Mouse (Mus musculus): ENCODE measurements around the gene Kpna6. TPM values are rescaled to one million over a fixed set of nuclear protein-coding genes. Genes with fewer than 3 reads are reported as not detected.
"Not testable (repeated sequence)": the region's sequence is repeated elsewhere in the genome, so short reads cannot be mapped to it uniquely, and the experiment has no call there.

The Kpna6 gene
- total and polyA plus RNA-seq, 2 experiments = 15.1 to 17.4 TPM

DNA sequence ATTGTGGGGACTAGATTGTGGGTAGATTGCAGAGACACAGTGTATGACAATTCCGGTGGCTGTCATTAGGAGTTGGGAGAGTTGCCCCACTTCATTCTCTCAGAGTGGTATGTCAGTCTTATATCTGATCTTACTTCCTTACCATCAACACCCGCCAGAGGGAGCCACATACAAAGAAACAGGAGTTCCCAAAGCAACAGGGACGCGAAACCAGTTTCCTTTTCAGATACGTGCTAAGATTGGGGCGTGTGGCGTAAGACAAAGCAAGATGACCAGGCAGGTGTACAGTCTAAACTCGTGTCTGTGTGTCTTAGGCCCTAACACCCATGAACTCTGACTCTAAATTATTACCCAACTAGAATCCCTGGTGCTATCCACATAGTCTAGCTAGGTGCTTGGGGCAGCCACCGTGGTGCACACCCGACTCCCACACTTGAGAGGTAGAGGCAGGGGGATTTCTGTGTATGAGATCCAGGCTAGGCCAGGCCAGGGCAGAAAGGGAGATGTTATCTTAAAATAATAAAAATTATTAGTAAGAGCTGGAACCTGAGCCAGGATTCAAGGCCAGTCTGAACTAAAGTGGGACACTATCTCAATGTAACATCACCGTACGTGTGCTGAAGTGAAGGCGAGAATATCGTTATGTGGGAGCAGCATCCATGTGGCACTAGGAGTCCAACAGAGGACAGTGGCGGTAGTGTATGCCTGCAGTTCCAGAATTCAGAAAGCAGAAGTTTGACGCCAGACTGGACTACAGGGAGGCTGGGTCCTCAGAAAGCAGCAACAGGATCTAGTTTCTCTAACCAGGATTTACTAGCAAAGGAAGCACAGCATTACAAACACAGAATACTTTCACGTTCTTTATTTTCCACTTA is 29.2 kb upstream of the Kpna6 start:
- H3K79me2 ChIP-seq (ENCODE audit: control insufficient read depth, insufficient read depth, low read length) = no peaks in the 10 kb centered on the region
- no peak overlapping the region for H3K27ac ChIP-seq (replicated peaks; ENCODE audit: insufficient read depth, low read depth, low read length)
- no peak overlapping the region for H3K4me3 ChIP-seq (ENCODE audit: insufficient read depth, low read depth, low read length)
- WGBS = 50% methylated on average over 17 of the region's 17 CpGs
- no peaks in the 10 kb centered on the region for H3K4me1 ChIP-seq (ENCODE audit: control insufficient read depth, insufficient read depth, low read length)
- TF ChIP-seq CTCF (IDR thresholded peaks at IDR 0.05; ENCODE audit: low read depth, low read length) (peak; percentile 48), POLR2A (IDR thresholded peaks at IDR 0.05; ENCODE audit: extremely low read depth, insufficient read depth, low read length) (no peak)
- no peaks in the 10 kb centered on the region for H3K27me3 ChIP-seq (ENCODE audit: control insufficient read depth, insufficient read depth, low read length)
- H3K9ac ChIP-seq (ENCODE audit: low read depth, low read length) = no peak overlapping the region
- peak; percentile 61 for DNase-seq (ENCODE audit: extremely low read depth, low read depth, low spot score)
- peaks cover 3% of the 10 kb centered on the region; the same call in 1 of the 2 replicates for H3K36me3 ChIP-seq (ENCODE audit: control insufficient read depth, insufficient read depth, low read length)

DNA sequence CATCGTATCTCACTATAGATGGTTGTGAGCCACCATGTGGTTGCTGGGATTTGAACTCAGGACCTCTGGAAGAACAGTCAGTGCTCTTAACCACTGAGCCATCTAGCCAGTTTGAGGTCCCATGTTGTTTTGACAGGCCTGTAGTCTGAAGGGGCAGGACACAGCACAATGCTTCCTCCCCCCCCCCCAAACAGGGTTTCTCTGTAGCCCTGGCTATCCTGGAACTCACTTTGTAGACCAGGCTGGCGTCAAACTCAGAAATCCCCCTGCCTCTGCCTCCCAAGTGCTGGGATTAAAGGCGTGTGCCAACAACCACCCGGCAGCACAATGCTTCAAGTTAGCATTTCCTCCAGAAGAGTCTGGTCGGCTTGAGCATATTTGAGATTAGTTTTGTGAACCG is 28.1 kb upstream of the Kpna6 start:
- not testable (repeated sequence) for H3K4me1 ChIP-seq (ENCODE audit: control insufficient read depth, insufficient read depth, low read length); H3K9ac ChIP-seq (ENCODE audit: low read depth, low read length); DNase-seq (ENCODE audit: extremely low read depth, low read depth, low spot score); H3K4me3 ChIP-seq (ENCODE audit: insufficient read depth, low read depth, low read length); H3K79me2 ChIP-seq (ENCODE audit: control insufficient read depth, insufficient read depth, low read length); H3K27ac ChIP-seq (replicated peaks; ENCODE audit: insufficient read depth, low read depth, low read length); H3K36me3 ChIP-seq (ENCODE audit: control insufficient read depth, insufficient read depth, low read length); H3K27me3 ChIP-seq (ENCODE audit: control insufficient read depth, insufficient read depth, low read length)
- WGBS = 81% methylated on average over 6 of the region's 6 CpGs

DNA sequence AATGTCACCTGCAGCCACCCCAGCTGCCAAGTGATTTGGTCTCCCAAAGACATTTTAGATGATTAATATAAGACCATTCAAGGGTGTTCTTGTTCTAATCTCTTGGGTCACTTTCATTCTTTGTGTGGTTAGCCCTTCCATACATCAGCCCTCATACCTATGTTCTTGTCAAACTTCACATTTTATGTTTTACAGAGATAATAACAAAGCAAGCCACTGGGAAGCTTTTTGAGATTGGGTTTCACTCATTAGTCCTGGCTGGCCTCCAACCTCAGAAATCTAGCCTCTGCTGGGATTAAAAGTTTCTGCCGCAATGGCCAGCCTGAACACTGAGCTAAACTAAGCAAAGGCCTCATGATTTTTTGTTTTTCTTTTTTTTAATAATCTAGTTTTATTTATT is 27.6 kb upstream of the Kpna6 start:
- H3K9ac ChIP-seq (ENCODE audit: low read depth, low read length) = no peak overlapping the region
- H3K36me3 ChIP-seq (ENCODE audit: control insufficient read depth, insufficient read depth, low read length) = peaks cover 2% of the 10 kb centered on the region; the same call in 1 of the 2 replicates
- no peaks in the 10 kb centered on the region; the same call in 1 of the 2 replicates for H3K4me1 ChIP-seq (ENCODE audit: control insufficient read depth, insufficient read depth, low read length)
- no peak overlapping the region for H3K27ac ChIP-seq (replicated peaks; ENCODE audit: insufficient read depth, low read depth, low read length)
- H3K79me2 ChIP-seq (ENCODE audit: control insufficient read depth, insufficient read depth, low read length) = no peaks in the 10 kb centered on the region
- 75% methylated on average over 1 of the region's 1 CpGs for WGBS
- no peak overlapping the region for H3K4me3 ChIP-seq (ENCODE audit: insufficient read depth, low read depth, low read length)
- H3K27me3 ChIP-seq (ENCODE audit: control insufficient read depth, insufficient read depth, low read length) = no peaks in the 10 kb centered on the region
- TF ChIP-seq POLR2A (IDR thresholded peaks at IDR 0.05; ENCODE audit: extremely low read depth, insufficient read depth, low read length) (no peak), CTCF (IDR thresholded peaks at IDR 0.05; ENCODE audit: low read depth, low read length) (no peak)
- no peak for DNase-seq (ENCODE audit: extremely low read depth, low read depth, low spot score)

DNA sequence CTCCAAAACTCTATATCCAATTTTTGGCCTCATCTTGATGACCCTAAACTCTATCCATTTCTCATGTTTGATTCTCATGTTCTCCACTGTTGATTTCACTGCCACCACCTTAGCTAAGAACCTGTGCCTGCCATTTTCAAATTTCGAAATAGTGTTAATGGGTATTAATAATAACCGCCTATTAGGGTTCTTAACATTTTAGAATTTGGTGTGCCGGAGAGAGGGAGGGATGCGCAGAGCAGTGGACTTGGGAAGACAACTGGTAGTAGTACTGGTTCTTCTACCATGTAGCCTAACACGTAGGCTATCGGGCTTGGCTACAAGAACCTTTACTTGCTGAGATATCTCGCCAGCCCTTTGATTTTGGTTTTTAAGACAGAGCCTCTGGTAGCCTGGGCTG is 24.6 kb upstream of the Kpna6 start:
- 78% methylated on average over 7 of the region's 7 CpGs for WGBS
- no peaks in the 10 kb centered on the region; the same call in 1 of the 2 replicates for H3K36me3 ChIP-seq (ENCODE audit: control insufficient read depth, insufficient read depth, low read length)
- H3K79me2 ChIP-seq (ENCODE audit: control insufficient read depth, insufficient read depth, low read length) = no peaks in the 10 kb centered on the region
- no peaks in the 10 kb centered on the region for H3K27me3 ChIP-seq (ENCODE audit: control insufficient read depth, insufficient read depth, low read length)
- H3K4me1 ChIP-seq (ENCODE audit: control insufficient read depth, insufficient read depth, low read length) = no peaks in the 10 kb centered on the region; the same call in 1 of the 2 replicates
- H3K27ac ChIP-seq (replicated peaks; ENCODE audit: insufficient read depth, low read depth, low read length) = no peak overlapping the region
- no peak overlapping the region for H3K4me3 ChIP-seq (ENCODE audit: insufficient read depth, low read depth, low read length)
- no peak for DNase-seq (ENCODE audit: extremely low read depth, low read depth, low spot score)
- H3K9ac ChIP-seq (ENCODE audit: low read depth, low read length) = no peak overlapping the region
- TF ChIP-seq POLR2A (IDR thresholded peaks at IDR 0.05; ENCODE audit: extremely low read depth, insufficient read depth, low read length) (no peak), CTCF (IDR thresholded peaks at IDR 0.05; ENCODE audit: low read depth, low read length) (no peak)

DNA sequence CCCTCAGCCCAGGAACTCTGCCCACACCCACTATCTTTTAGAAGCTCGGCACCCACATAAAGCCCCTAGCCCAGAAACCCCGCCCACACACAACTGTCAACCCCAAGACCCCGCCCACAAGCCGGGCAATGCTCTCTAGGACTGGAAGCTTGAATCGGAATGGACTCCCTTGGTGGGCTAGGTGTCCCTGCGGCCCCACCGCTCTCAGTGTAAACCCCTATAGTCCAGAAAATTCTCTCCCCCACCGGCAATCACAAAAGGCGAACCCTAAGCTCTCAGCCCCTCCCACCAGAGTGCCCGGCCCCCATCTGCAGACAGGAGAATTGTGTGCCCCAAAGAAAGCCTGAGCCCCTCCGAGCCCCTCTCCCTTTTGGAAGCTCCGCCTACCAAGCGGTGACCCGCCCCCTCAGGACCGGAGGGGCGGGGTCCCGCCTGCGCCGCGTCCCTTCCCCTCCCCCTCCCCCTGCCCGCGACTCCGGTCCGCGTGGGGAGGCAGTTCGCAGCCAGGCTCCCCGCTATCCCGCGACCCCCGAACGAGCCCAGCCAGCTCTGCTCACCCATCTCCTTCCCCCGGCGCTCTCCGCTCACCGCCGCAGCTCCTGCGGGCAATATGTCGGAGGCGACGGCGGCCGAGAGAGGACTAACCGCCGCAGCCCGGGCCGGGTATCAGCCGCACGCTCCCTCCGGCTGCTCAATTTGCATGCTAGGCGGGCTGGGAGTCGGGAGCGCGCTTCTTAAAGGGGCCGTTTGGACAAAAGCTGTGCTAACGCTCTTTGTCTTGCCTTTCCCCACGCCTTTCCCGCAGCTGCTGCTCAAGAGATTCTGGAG is 23.8 kb upstream of the Kpna6 start, which contains the start of gene Tmem39b:
Gene Tmem39b, minus strand, starts transcription at position 681 of the 828 bp plus-strand sequence.
- TF ChIP-seq POLR2A (IDR thresholded peaks at IDR 0.05; ENCODE audit: extremely low read depth, insufficient read depth, low read length) (no peak), CTCF (IDR thresholded peaks at IDR 0.05; ENCODE audit: low read depth, low read length) (no peak)
- H3K79me2 ChIP-seq (ENCODE audit: control insufficient read depth, insufficient read depth, low read length) = no peaks in the 10 kb centered on the region
- peak within 1 kb of the TSS; percentile 75 for H3K27ac ChIP-seq (replicated peaks; ENCODE audit: insufficient read depth, low read depth, low read length)
- WGBS = under 1% methylated on average over 55 of the region's 57 CpGs
- H3K4me1 ChIP-seq (ENCODE audit: control insufficient read depth, insufficient read depth, low read length) = no peaks in the 10 kb centered on the region; the same call in 1 of the 2 replicates
- no peaks in the 10 kb centered on the region for H3K27me3 ChIP-seq (ENCODE audit: control insufficient read depth, insufficient read depth, low read length)
- no peaks in the 10 kb centered on the region; the same call in 1 of the 2 replicates for H3K36me3 ChIP-seq (ENCODE audit: control insufficient read depth, insufficient read depth, low read length)
- peak; percentile 74 for DNase-seq (ENCODE audit: extremely low read depth, low read depth, low spot score)
- peak within 1 kb of the TSS; percentile 98 for H3K4me3 ChIP-seq (ENCODE audit: insufficient read depth, low read depth, low read length)
- peak within 1 kb of the TSS; percentile 96 for H3K9ac ChIP-seq (ENCODE audit: low read depth, low read length)

Data from liver, adult 2 months (tissue).